Mouse (Mus musculus): ENCODE measurements around the gene Tmem167.

GRCm38 (mm10) chr13:90143245-90143644, 54.3 kb downstream of the Tmem167 start:
- TF ChIP-seq EP300 (IDR thresholded peaks at IDR 0.05; ENCODE audit: low read depth) (no peak), CTCF (IDR thresholded peaks at IDR 0.05; ENCODE audit: low read depth) (no peak)
